Mouse (Mus musculus) adrenal gland, adult 8-10 months (tissue): Measurements from ENCODE around the gene Gm20388. TPM values are rescaled to one million over a fixed set of nuclear protein-coding genes. Genes with fewer than 3 reads are reported as not detected.

Source experiments
- DNase-seq: peaks from one replicate; pipeline ENCODE4 v3.0.0; 2022
- total RNA-seq, 4 experiments: library from RNA; stranded (reverse); gene quantifications; 2 replicates each; pipeline ENCODE4 v1.2.4; 2022

The Gm20388 gene
- total RNA-seq, 4 experiments from 2014 or later = 1.7 to 16.9 (median 5.8) TPM

DNA sequence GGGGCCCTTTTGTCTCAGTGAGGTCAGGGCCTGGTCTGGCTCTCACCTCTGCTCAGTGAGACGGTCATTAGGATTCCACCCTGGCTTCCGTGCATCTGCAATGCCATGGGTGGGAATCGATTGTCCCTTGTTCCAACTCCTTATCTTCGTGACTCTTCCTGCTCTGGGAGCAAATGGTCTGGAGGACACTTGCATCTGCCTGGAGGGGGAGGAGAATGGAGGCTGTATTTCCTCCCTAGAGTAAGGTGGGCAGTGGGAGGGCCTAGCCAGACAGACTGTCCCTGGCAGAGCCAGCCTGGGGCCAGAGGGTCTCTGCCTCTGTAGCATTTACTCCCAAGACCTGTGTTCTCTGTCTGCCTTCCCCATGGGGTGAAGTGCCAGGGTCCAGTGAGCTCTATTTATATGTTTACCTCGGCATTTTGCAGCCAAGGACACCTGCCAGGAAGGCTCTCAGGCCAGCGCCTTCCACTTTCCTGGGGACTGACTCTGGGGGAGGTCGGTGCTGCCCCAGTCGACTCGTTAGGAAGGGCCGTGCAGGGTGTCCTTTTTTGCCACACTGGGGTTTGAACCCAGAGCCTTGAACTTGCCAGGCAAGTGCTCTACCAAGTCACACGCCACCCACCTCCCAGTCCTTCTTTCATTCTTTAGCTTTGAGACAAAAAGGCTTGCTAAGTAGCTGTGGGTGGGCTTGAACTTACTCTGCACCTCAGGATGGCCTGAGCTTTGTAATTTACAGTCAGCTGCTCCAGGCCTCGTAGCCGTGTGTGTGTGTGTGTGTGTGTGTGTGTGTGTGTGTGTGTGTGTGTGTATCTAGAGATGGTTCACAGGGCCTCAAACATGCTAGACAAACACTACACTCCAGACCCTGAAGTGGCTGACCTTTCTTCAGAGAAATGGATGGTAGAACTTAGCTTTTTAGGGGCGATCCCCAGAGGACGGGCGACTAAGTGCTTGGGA is 583.1 kb downstream of the Gm20388 start:
- DNase-seq = no peak

DNA sequence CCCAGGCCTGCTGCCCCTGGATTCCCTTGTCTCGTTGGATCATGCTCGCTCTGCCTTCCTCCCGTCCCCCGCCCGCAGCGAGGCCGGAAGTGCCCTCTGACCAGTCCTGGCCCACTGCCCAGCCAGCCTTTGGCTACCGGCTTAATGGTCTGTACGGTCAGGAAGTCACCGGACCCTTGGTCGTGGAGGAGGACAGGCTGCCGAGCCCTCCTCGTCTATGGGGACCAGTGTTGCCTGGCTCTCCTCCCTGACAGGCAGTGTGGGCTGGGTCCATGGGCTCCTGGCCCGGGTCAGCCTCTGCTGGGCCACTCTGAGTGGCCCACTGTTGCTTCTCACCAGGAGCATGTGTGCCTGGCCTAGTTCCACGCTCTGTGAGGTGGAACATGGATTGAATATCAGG is 584.3 kb downstream of the Gm20388 start:
- peak; percentile 79 for DNase-seq

DNA sequence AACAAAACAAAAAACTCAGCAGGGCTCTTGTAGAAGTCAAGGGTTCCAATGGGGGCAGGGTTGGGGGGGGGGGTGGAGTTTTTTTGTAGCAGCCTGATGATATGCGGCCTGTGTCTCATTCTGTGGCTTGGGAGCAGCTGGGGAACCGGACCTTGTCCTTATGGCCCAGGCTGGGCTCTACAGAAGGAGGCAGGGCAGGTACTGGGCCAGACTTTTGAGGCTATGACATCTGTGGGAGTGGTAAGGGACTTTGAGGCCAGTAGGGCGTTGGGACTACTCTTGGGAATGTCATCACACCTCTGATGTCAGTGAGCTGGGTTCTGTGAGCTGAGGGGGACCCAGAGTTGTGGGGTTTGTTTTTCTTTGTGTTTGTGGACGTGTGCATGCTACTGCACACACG is 584.8 kb downstream of the Gm20388 start:
- DNase-seq = no peak

DNA sequence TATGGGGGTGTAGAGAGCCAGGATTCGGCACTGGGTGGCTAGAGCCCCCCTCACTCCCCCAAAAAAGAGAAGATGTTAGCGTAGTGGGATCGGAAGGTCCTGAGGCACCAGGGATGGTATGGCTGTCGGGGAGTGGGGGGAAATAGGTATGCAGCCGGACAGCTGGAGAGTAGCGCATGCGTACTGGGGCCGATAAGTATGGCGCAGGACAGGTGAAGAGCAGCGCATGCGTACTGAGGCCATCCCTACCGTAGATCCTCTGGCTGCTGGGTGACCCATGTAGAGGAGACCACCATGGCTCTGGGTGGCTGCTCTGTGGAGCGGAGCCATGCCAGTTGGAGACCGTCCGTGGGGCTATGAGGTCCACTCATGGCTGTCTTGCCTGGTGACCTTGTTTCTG is 585.8 kb downstream of the Gm20388 start:
- DNase-seq = no peak

DNA sequence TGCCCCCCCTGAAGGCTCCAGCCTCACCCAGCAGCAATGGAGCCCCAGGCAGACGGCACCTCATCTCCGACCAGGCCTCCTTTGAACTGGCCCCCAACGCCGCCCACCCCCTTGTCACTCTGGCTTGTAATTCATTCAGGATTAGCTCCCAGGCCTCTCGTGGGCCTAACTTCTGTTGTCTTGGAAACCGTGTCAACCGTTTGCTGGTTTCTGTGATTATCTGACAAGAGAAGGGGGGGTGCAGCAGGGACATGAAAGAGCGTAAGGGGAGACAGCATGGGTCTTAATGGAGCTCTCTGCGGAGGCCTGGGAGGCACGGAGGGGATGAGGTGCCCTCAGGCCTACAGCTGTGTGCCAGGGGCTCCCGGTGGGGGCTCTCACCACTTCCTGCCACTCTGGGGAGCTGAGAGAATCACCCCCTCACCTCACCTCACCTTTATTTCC is 586.9 kb downstream of the Gm20388 start:
- DNase-seq = no peak

DNA sequence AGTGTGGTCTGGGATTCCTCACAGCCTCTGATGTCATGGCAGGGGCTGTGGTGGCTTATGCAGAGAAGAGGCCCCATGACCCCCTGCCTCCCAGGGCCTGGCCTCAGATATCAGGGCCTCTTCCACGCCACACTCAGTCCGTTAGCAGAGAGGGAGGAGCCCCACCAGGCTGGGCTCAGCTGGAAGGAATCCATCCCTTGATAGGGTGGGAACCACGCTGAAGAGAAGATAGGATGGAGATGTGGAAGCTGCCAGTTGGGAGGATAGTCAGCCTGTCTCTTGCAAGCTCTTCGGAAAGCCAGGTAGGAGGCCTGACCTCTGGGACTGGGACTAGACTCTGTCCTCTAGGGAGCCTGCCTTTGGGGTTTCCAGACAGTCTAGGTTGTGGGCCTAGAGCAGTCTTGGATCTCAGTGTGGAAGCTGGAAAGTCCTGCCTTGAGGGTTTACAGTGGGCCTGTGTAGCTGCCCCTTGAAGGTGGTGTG is 587.7 kb downstream of the Gm20388 start:
- DNase-seq = no peak

DNA sequence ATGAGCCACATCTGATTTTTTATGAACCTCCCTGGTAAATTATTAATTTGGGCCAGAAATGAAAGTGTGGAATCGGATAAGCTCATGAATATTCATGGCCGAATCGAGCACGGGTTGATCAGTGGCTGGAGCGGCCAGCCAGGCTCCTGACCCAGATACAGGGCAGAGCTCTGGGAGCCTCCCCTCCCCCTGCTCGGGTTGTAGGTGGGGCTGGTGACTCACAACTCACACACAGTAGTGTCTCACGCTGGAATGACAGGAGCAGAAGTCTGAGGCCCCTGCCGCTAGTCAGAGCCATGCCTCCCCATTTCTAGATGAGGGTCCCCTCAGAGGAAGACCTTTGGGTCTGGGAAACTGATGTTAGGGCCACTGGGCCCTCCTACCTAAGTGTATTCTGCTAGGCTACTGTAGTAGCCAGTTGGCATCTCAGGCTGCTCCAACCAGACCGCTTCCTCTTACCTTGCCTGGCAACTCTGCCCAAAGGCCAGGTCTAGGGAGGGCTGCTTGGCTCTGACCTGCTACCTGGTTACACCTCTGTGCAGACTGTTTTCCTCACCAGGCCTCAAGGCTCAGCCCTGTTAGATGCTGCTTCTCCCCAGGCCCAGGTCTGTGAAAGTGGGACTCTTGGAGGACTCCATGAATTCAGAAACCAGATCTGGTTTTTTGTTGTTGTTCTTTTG is 588.4 kb downstream of the Gm20388 start:
- peak; percentile 91 for DNase-seq

DNA sequence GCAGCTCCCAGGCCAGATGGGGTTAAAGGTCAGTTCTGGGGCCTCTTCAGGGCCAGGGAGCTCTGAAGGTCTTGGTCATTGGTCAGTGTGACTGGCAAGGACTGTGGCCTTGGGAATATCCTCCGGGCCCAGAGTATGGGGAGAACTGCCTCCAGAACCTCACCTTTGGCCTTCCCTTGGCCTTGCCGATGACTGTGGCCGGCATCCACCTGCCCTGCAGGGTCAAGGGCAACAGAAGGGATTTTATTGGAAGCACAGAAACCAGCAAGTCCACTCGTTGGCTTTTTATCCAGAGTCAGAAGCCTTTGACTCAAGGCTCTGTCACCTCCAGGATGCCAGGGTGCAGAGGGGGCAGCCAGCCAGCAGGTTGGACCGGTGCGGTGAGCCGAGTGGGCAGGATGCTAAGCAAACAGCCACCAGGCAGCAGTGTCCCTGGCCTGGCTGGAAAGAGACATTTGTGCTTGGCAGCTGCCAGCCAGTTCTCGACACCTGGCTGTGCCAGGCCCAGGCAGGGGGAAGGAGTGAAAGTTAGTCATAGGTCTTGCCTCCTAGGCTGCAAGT is 590.1 kb downstream of the Gm20388 start:
- no peak for DNase-seq

DNA sequence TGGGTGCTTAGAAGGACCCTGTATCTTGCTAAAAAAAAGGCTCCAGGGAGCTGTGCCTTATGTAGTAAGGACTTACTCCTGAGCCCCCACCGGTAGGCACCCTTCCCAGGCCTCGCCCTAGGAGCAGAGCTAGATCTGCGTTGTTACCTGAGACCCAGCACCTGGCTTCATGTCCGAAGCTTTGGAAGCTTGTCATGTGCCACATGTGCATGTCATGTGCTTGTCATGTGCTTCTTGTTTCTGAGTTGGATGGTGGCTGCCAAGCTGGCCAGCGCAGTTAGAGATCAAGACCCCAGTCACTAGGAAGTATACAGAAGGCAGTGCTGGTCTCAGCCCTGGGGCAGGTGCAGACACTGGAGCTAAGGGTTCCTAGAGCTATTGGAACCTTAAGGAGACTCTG is 590.8 kb downstream of the Gm20388 start:
- no peak for DNase-seq

DNA sequence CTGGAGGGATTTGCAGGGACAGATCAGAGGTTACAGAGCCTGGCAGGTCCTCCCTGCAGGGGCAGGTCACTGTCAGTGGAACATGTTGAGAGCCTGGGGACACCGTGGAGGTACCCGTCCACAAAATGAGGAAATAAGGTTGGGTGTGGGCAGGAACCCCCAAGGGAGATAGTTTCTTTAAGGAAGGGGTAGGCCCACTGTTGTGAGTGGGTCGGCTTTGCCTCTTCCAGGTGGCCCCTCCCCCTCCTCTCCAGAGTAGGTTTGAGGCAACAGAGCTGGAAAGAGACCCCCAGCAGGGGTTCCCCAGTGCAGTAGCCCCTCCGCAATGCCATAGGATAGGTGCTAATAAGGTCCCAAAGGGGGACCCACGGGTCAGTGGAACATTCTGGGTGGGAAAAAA is 591.8 kb downstream of the Gm20388 start:
- no peak for DNase-seq

DNA sequence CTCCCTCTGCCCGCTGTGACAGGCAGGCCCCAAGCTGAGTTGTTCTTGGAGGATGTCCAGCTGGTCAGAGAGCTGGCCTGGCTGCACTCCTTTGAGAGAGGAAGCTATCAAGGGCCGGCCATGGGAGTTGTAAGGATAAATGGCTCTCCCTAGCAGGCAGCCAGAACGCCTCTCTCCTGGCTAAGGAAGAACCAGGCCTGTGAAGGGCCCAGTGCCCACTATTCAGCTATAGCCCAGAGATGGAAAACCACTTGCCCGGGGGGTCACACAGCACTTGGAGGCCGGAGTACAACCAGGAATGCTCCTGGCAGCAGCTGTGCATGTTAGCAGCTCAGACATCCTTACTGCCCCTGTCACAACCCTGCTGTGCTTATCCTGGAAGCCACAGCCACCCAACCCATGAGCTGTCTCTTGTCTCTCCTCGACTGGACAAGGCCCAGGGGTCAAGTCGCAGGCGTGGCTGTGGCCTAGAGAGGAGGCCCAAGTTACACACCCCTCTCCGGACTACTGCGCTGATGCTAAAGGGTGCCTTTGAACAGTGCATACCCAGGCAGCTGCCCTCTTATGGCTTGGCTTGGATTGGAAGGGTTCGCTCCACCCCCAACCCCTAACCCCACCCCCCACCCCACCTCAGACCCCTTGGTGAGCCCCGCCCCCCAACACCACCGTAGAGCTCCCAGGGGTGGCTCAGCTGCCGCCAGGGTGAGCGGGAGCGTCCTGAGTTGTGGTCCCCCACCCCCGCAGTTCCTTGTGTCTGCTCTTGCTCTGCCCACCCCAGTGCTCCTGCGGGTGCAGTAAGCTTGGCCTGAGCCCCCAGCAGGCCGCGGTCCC is 593.8 kb downstream of the Gm20388 start:
- DNase-seq = peak; percentile 82

DNA sequence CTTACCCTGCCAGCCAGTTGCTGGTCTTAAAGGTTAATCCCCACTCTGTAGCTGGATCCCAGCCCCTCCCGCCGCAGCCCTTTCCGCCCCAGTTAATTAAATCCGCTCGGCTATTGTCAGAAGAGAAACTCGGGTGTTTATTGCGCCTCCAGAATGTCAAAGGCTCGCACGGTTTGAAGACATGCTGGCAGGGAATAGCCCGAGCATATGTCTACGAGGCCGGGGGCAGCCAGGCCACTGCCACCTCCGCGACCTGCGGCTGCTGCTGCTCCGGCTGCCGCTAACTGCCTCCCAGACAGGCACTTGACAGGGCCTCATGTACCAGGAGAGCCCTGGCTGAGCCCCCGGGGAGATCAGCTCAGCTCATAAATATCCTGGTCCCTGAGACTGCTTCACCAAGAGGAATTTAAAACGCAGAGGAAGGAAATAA is 594.5 kb downstream of the Gm20388 start:
- no peak for DNase-seq

DNA sequence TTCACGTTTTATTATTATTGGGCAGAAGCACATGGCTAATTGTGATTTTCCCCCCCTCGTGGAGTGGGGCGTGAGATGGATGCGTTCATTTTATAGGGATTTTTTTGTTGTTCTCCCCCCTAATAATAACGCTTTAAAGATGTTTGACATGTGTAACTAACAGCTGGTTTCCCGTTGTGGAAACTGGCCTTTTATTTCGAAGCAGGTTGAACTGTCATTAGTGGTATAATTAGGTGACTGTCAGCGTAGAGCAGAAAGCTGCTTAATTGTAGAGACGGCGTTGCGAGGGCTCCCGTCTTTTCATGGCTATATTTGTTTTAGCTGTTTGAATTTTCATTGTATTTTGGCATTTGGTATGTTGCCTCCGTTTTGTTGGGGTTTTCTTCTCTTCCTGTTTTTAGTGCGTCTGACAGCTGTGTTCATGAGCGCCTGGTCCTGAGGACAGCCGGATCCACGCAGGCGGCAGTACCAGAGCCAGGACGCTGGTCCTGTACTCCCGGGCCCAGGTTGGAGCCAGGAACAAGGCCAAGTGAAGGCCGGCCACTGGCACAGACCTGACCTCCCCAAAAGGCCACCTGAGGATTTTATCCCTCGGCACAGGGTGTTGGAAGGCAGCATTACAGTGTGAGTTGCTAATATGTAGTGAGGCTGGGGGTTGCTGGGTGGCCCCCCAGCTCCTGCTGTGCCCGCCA is 595.1 kb downstream of the Gm20388 start:
- no peak for DNase-seq

DNA sequence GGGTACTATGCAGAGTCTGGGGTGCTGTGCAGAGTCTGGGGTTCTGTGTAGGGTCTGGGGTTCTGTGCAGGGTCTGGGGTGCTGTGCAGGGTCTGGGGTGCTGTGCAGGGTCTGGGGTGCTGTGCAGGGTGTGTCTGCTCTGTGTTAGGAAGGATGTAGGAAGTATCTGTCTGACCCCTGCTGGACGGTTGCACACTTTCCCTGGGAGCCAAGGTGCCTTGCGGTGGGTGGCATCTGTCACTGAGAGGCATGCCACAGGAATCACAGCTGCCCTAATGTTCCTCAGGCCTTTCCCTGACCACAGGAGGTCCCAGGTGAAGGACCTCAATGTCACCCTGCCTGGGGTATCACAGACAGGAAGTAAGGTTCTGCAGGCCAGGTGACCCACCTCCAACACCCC is 595.9 kb downstream of the Gm20388 start:
- DNase-seq = no peak

DNA sequence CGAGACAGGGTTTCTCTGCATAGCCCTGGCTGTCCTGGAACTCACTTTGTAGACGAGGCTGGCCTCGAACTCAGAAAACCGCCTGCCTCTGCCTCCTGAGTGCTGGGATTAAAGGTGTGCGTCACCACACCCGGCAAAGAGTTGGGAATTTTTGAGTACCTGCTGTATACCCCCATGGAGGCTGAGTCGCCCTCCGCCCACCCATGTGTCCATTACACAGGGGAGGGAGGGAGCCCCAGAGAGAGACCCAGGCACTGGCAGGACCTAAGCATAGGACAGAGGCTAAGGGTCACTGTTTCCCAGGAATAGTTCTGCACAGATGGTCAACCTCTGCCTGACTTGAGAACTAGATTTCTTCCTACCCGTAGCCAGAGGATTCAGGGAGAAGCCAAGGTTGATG is 596.6 kb downstream of the Gm20388 start:
- DNase-seq = no peak

DNA sequence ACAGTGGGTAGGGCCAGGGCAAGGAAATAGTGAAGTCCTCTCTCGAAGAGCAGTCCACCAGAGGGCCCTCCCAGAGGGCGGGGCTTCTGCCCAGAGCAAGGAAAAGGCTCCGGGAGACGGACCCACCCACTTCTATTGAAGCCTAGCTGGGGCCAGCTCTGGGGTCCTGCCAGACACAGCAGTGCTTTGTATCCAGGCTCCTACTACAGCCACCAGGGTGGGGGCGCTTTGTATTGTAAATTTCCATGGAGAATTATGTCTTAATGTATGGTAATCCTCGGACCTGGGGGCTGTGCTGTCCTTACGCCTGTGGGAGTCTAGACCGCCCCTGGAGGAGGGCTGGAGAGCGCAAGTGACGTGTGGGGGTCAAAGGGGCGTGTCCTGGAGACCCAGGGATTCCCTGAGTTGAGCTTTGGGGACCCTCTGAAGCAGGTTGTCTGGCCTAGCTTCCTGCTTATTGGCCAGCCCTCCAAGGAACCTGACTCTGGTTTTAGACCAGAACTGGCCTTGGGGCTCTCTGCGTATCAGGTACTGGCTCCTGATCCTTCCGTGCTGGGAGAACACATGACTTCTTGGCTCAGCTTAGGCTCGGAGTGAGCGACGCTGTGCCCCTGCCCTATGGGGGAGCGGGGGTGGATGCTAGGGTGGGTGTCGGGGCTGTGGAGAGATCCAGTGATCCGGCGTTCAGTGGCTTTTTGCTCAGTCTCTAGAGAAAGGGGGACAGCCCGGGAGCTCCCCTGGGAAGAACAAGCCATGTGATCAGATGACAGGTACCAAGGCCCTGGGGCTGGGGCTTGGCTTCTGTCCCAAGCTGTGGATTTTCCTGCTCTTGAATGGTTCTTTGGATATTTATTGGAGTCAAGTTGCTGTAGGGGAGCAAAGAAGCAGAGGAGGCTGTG is 598.7 kb downstream of the Gm20388 start:
- DNase-seq = no peak

DNA sequence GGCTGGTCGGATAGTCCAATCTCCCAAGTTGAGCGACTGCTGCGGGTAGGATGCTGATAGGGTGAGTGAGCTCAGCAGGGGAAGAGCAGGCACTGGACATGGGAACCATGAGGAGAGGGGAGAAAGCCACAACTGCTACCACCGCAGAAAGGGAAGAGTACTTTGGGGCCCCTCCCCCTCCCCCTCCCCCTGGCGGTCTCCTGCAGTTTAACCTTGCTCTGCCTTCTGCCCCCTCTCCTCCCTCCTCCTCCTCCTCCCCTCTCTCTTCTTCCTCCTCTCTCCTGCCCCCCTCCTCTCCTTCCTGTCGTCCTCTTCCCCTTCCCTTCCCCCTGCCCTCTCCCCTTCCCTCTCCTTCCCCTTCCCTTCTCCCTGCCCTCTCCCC is 599.4 kb downstream of the Gm20388 start:
- DNase-seq = no peak

DNA sequence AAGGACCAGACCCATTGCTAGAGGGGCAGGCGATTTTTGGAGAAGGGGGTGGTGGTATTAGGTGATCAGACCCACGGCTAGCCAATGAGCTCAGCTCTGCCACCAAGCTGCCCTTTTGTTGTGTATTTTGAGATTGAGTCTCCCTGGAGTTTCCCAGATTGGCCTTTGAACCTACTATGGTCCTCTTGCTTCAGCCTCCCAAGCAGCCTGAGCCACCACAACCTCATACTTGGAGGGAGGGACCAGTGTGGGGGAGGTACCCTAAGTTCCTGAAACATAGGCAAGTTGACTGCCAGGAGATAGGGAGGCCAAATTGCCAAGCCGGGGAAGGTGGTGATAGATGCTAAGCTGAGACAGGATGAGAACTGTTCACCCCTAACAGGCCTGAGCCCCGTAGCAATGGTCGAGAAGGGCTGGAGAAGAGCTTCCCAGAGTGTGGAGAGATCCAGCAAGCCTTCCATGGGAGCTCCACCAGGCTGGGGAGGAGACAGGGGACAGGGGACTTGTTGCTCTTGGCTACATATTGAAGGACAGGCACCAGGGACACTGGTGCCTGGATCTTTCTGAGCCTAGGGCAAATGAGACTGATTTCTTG is 600.3 kb downstream of the Gm20388 start:
- no peak for DNase-seq

DNA sequence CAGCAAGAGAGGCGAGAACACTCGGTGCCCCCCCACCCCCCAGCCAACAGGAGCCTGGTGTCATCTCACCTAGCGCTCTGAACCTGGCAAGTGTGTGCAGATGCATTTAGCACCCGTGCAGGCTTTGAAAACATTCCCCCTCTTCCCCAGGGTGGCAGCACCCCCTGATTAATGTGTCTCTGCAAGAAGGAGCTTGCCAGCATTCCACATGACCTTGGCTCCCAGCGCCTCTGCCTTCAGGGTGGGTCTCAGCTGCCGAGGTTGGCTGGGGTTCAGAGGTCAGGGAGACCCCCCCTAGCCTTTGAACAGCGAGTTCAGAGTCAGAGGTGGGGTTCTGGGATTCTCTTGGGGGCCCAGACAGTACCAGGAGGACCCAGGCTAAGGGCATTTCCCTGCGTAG is 601.1 kb downstream of the Gm20388 start:
- no peak for DNase-seq

DNA sequence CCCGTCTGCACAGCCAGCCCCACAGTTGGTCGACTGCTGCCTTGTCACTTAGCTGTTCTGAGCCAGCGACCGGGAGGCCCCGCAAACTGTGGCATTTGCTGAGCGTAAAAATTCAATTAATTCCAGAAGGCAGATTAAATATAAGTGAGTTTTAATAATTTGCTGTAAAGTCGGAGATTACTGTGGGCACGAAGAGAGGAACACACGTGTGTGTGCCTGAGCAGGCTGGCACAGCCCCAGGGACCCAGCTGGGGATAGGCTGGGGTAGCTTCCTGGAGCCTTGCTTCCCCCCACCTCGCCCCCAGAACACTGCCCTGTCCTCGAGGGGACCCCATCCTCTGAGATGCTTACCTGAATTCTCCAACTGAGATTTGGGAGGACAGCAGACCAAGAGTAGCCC is 601.7 kb downstream of the Gm20388 start:
- DNase-seq = no peak
